Mouse (Mus musculus) frontal cortex, postnatal 25 days (tissue): ENCODE measurements around the gene Smim20.

Experiments
- DNase-seq, 2 experiments: peaks; one replicate each; pipeline ENCODE4 v3.0.0; 2022; ENCODE audit warnings: low spot score in 2 of 2

Gene Smim20

DNA sequence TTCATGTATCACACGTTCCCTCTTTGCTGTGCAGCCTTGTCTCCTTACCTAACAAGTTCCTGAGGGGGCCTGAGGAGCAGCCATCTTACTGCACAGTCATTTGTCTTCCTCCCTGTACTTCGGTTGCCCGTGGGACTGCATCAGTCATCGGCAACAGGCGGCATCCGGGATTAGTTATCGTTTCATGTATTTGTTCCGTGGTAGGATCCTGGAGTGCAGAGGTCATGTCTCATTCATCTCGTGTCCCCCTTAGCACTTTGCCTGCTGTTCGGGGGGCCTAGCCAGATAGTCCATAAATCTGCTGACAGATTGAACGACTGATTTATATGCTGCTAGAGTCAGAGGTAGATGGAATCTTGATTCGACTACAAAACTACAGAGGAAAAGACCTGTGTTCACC lies 1.1 kb upstream of the Smim20 start:
- no peak for DNase-seq

DNA sequence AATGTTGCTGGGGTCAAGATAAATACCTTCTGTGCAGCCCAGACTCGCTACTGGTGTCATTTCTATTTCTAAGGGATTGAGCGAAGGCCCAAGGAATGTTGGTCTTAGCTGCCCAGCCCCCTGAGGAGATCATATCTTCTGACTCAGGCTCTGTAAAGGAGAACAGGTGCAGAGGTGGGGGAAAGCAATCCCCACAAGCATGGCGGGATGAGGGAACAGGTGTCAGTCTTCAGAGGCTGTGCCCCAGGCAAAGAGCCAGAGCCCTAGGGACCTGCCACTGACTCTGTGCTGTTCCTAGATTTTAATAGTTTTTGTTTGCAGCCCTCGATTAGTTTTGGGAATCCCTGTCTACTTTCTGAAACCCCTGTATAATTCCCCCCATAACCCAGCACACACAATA lies 702 bp upstream of the Smim20 start:
- no peak for DNase-seq

DNA sequence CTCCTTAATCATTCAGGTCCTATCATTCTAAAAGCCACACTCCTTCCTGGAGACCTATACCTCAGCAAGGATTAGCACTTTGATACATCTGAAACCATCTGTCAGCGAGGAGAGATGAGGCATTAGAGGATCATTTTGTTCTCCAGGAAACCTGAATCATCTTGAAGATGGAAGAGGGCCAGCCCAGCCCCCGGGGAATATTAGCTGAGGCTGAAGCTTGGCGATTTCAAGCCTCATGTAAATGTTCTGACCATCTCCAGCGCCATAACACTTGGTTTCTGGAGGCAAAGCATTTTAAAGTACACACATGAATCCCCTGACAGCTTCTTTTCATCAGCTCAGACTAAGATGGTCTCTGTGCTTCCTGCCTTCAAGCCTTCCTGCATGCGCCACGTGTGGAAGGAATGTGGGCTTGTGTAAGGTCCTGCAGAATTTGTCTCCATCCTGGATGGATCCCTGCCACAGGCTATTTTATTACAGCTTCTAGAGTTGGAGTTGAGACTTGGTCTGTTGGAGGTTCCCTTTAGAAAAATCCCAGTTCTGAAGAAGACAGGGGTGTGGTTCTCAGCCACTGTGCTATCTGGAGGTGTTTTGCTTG lies 1.3 kb downstream of the Smim20 start:
- no peak for DNase-seq

DNA sequence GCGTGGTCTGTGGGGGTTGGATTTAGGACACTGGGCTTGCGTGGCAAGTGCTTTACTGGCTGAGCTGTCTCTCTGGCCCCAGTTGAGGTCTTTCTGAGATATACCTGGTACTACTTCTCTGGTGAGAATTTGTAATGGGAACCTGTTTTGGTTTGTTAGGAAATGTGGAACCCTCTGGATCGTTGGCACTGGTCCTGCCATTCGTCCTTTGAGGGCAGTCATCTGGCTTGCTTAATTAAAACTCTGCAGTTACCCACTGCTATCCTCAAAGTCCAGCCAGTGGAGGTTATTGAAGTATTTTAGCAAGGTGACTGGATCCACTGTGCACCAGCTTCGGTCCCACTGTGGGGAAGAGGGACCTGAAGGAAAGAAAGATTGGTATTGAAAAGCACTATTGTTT lies 2.9 kb downstream of the Smim20 start:
- DNase-seq: no peak

DNA sequence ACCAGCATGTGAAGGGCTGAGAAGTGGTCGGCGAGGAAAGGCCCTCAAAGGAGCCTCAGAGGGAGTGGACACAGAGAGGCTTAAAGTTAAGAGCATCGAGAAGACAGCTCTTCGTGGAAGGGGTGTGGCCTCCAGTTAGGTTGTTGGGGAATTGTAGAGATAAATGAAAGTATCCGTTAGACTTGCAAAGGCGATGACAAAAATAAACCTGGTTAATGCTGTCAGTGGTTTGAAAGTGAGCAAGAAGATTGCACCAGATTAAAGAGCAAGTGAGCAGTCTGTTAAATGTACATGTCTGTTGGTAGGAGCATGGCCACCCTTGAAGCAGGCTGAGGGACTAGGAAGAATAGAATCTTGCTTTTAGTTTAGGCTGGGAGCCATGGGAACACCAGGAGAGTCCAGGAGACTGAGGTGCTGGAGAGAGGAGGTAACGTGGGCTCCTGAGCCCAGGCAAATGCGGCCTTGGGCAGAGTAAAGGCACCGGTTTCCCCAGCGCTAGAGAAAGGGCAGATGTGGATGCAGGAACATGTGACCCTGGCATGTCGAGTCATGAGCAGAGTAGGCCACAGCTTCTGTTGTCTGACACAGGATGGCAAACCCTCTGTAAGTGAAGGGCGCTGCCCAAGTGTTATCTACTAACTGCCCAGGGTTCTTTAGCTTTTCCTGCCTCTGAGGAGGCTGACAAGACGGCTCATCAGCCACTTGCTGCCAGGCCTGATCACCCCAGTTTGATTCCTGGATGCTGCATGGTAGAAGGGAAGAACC lies 4.2 kb downstream of the Smim20 start:
- DNase-seq: no peak

DNA sequence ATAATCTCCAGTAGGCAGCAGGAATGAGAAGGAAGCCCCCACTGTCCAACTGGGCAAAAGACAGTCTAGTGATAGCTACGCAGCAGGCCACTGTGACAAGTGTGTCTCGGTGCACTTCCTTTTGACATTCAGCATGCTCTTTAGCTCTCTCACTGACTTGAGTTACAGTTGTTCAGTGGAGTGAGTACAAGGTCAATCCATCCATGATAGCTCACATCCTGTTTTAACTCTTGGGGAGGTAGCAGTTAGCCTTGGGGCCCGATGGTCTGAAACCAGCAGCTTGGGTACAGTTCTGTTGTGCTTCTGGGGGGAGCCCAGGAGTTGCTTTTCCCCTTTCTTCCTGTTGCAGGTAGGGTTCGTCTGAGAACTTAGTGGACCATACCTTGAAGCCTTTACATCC lies 5.7 kb downstream of the Smim20 start:
- DNase-seq: no peak

DNA sequence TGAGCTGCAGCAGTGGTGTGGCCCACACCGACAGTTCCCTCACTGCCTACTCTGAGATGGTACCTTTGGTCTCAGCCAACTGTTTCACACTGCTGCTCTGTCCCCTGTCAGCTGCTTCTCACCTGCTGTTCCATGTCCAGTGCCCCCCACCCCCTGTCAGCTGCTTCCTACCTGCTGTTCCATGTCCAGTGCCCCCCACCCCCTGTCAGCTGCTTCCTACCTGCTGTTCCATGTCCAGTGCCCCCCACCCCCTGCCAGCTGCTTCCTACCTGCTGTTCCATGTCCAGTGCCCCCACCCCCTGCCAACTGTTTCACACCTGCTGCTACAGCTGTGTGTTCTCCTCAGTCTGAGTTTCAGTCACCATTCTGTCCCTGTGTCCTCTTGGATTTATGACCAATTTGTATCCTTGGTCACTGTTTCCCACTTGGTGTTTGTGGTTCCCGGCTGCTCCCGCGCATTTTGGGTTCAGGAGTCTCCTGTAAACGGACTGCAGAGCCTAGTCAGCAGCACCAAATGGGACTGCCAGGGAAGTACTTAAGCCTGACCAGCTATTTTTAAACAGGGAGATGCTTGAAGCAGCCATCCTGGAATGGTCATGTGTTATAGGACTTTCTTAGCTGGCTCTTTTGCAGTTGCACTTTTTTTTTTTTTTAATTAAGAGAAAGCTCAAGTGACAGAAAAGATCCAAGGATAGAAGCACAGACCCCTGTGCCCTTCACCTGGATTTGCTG lies 7.0 kb downstream of the Smim20 start:
- no peak for DNase-seq

DNA sequence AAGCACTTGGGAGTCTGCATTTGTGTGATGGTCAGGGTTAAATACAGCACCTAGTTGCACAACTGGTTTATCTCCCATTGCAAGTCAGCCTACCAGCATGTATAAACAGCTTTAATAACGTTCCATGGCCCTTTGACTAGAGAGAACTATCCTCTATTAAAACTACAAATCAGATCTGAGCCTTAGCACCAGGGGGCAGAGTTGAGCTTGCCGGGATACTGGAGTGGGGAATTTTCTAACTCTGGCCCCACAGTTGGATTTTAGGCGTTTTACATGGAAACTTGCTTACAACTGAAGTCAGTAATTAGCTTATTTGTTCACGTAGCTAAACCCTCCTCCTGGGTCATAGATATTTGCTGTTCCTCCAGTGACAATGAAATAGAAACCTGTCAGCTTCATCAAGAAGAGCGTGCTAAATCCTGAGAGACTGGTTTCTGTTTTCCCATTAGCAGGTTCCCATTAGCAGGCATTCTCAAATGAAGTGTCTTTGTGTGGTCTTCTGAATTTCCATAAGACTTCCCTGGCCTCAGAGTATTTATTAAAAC lies 8.0 kb downstream of the Smim20 start:
- DNase-seq: peak; percentile 33 to 35

DNA sequence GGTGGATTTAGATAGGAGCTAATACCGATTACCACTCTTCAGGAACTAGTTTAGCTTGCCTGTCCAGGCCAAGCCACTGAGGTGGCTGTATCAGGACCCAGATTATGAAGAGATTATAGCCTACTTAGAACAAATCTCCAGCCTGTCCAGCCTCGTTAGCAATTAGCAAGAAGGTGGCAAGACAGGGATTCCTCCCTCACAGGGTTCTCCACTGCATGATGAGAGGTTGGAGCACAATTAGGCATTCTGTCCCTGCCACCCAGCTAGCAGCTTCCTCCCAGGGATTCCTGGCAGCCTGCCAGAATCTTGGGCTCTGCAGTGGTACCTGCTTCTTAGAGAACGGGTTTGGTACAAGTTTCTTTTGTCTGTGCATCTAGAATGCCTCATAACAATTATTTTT lies 8.5 kb downstream of the Smim20 start:
- no peak for DNase-seq

DNA sequence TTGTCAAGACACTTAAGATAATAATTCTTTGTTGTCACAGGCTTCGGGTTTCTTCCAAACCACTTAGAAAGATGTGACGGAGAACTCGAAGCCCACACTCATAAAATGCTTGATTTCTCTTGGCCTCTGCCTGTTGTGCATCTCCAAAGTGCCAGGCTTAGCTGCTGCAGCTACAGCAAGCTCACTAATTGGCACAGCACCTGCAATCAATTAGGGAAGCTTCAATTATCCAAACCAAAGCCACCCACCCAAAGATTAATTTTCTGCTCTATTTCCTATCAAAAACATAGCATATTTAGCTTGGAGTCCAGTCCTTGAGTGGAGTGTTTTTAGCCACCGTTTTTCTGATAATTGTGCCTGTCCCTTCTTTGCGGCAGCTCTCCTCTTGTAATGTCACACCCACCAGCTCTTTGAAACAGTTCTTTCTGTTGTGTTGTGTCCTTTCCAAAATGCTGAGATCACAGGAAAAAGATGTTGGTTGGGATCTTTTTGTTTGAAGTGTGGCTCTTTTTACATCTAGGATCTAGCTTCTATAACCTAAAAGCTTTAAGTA lies 9.7 kb downstream of the Smim20 start:
- no peak for DNase-seq

DNA sequence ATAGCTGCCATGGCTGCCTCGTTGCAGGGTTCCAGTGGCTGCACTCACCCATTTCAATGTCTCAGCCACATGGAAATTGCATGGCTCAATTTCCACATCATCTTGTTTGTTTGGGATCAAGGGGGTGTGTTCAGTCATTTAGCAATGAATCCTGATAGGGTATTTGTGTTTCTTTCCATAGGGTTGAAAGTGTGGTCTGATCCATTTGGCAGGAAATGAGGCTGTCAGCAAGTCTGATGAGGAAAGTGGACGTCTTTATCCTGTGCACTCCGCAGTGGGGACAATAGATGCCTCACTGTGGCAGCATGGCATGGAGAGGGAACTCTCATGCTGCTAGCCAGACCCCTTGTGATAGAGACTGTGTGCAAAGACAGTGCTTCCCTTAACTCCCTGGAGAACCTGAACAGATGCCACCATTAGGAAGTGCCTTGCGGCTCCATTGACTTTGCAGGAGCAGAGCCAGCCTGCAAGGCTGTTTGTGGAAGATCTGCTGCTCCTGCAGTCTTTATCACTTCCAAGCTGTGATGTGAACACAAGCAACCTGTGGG lies 10.9 kb downstream of the Smim20 start:
- DNase-seq: no peak

DNA sequence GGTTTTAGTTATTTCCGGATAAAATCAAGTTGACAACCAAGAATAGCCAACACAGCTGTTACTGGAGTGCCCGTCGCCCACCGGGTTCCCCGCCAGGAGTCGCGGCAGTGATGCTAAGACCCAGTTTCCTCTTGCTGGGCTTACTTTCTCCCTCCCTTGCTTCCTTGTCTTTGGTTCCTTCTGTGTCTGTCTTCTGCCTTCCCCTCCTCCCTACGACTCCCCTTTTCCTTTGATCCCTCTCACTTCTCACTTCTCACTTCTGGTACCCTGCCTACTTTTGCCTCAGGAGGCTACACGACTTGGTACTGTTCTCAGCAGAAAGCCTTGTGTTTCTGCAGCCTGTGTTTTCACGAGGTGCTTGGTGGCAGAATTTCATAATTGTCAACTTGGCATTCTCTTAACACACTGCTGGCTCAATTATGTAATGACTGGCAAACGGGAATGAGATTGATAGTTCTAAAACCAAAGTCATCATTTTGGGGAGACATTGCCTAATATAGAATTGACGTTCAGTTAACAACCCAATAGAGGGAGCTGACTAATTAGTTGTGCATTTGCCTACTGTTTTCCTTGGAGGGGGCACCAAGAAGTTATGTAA lies 12.4 kb downstream of the Smim20 start:
- DNase-seq: no peak

DNA sequence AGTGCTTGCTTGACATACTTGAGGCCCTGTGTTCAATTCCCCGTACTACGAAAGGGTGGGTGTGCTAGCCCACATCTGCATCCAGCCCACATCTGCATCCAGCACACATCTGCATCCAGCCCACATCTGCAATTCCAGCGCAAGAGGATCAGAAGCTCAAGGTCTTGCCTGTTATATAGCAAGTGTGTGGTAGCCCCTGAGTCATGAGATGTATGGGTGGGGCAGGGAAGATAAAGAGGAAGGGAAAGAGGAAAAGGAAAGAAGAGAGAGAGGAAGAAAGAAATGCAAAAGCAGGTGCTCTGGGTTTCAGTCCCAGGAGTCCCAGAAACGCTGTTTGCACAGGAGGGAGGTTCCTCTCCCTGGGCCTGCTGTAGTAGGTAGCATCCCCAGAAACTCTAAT lies 15.6 kb downstream of the Smim20 start:
- no peak for DNase-seq

DNA sequence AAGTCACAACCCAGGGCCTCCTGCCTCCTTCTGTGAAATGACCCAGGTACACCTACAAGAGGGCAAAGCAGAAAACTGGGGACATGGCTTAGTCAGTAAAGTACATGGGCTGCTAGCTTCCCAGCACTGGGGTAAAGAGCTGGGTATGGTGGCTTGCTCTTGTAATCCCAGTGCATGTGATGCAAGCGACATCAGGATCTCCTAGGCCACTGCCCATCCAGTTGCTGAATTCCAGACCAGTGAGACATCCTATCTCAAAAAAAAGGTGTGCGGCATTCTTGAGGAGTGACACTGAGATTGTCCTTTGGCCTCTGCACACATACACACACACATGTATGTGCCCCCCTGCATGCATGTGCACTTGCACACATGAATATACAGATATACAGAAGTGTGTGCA lies 19.5 kb downstream of the Smim20 start:
- no peak for DNase-seq

DNA sequence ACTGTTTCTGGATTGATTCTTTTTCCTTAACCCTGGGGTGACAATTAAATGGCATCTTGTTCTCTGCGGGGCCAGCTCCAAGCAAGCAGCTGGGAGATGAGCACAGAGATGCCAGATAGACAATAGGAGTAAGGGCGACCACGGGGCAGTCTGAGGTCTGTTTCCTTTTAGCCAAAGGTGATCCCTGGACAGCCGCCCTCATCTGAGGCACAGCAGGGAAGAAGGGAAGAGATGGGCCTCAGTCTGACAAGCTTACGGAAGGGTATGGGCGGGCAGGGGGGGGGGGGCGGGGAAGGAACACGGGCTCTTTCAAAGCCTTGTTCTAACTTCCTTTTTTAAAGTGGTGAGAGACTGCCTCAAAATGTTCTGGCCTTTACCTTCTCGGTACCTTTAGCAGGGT lies 22.6 kb downstream of the Smim20 start:
- no peak for DNase-seq

DNA sequence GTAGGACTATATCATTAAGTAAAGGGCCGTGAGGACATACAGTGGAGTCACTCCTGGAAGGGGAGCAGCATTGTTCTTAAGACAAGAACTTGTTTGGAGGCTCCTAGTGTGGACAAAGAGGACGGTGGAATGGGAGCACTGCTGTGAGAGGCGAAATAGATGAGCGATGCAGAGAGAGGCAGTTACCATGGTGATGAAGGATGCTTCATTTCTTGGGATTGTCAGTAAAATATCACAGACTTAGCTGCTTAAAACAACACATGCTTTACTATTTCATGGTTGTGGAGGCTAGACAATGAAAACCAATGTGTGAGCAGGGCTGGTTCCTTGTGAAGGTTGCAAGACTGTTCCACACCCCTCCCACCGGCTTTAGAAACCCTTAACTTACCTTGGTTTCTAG lies 27.7 kb downstream of the Smim20 start:
- no peak for DNase-seq

DNA sequence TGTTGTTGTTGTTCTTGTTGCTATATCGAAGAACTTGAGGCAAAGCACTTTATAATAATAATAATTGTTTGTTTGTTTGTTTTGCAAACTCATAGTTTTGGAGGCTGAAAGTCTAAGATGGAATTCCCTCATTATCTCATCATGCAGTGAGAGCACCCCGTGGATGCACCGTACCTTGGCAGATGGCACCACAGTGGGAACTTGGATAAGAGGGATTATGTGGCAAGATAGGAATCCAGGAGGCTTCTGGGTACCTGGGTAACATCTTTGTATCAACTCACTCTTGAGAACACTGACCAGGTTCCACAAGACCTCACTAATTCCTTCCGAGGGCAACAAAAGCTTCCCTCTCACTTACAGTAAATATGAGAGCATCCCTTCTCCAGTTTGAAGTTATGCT lies 30.1 kb downstream of the Smim20 start:
- DNase-seq: no peak

DNA sequence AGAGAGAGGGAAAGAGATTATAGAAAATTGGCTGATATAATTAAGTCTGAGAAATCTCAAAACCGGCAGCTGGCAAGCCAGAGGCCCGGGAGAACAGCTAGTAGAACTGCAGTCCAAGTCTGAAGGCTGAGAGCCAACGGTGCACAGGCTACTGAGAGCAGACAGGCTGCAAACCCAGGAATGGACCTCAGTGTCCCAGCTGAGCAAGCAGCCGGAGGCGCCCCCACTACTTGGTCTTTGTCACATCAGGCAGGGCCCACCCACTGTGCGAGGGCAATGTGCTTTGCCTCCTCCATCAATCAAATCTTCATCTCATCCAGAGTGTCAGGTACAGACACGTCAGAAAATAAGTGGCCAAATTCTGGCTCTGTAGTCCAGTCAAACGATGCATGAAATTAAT lies 34.6 kb downstream of the Smim20 start:
- no peak for DNase-seq

DNA sequence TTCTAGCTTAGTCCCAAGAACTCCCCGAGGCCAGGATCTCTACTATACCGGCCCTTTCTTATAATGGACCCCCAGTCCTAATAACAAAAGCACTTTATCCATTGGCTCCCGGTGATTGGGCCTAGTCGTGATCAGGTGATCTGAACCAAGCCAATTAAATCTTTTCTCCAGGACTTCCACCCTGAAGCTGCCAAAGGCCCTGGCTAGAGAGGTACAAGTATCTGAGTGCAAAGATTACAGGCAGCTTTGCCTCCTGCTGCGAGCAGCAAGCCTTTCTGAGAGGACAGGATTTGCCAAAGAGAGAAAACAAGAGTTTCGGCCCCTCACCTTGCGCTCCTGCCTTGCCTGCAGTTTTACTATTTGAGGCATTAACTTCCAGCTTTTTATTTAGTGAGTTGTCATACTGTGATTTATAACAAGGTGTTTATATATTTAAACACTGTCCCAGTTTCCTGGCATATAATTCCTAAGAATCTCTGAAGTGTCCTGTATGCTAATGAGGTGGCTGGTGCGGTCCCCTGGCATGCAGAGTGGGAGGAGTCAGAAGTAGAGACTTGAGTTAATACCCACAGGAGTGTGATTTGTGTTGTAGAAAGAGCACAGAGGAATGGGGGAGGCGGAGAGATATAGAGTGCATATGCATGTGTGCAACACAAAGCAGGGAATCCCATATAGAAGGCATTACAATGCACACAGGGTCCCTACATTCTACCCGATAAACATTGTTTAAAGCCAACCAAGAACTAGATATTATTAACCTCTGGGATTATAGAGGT lies 36.2 kb downstream of the Smim20 start:
- DNase-seq: no peak

DNA sequence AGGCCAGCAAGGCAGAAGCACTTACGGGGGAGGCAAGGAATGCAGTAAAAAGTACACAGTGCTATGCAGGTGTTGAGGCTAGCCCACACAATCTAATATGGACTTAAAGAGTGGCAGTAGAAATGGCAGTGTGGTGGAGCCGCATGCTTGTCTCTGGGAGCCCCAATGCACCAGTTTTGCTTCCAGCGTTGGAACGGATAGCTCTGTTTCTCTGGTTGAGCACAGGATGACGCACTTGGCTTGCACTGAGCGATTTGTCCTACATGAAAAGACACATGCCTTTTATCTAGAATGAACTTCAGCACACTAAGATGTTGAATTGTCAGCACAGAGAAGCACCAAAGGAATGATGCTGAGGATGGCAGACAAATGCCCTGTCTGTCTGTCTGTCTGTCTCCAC lies 37.1 kb downstream of the Smim20 start:
- DNase-seq: no peak

DNA sequence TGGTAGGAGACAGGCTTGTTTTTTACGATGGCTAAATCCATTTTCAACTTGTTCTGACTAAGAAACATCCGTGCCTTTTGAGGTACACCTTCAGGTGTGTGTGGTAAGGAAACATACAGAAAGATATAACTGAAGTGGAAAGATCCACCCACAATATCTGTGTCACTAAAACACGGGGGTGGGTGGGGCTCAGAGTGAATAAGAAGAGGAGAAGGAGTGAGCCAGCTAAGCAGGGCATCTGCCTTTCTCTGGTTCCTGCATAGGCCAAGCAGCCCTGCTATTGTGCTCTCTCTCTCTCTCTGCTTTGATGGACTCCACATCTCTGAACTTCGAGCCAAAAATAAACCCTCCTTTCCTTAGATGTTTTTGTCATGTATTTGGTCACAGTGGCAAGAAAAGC lies 38.1 kb downstream of the Smim20 start:
- DNase-seq: no peak
